Mouse (Mus musculus) heart, adult 9 months (tissue): ENCODE results near the gene 1700029P11Rik.
A peak's percentile ranks its signal among the peaks of the same experiment; 100 is the strongest.
"Not testable (repeated sequence)": the region's sequence is repeated elsewhere in the genome, so short reads cannot be mapped to it uniquely, and the experiment has no call there.

Source experiments
- DNase-seq, 2 experiments: peaks; one replicate each; pipeline ENCODE4 v3.0.0; 2022; ENCODE audit warnings: low spot score in 2 of 2

Gene 1700029P11Rik

DNA sequence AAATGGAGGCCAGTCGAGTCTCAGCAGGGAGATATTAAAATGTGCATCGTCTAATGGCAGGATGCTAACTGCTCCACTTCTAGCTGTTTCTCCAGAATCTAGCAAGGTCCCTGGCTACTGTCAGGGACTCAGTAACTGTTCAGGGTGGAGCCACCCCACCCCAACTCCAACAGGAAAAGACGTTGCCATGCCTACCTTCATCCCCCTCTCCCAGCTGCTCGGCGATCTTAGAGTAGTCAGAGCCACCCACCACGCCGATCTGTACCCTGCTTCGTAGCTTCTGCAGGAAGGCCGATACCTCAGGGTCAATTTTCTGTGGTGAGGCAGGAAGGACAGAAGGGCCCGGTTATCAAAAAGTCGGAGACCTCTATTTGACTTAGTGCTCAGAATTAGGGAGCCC, 22.7 kb upstream of the 1700029P11Rik start:
- DNase-seq: no peak

DNA sequence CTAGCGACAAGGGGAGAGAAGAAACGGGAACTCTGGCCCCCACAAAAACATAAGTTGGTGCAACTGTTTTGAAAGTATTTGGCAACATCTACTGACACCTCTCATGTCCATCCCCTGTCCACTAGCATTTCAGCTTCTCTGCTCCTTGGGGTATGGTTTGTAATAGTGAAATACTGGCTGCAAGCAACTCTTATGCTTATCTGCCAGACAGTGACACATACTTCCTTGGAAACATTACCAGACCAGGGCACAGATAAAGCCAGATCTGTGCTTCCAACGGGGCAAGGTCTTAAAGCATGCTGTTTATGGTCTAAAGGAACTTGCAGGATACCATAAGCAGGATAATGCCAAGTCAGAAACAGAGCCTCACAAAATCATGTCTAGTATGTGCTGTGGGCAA, 21.4 kb upstream of the 1700029P11Rik start:
- no peak for DNase-seq

DNA sequence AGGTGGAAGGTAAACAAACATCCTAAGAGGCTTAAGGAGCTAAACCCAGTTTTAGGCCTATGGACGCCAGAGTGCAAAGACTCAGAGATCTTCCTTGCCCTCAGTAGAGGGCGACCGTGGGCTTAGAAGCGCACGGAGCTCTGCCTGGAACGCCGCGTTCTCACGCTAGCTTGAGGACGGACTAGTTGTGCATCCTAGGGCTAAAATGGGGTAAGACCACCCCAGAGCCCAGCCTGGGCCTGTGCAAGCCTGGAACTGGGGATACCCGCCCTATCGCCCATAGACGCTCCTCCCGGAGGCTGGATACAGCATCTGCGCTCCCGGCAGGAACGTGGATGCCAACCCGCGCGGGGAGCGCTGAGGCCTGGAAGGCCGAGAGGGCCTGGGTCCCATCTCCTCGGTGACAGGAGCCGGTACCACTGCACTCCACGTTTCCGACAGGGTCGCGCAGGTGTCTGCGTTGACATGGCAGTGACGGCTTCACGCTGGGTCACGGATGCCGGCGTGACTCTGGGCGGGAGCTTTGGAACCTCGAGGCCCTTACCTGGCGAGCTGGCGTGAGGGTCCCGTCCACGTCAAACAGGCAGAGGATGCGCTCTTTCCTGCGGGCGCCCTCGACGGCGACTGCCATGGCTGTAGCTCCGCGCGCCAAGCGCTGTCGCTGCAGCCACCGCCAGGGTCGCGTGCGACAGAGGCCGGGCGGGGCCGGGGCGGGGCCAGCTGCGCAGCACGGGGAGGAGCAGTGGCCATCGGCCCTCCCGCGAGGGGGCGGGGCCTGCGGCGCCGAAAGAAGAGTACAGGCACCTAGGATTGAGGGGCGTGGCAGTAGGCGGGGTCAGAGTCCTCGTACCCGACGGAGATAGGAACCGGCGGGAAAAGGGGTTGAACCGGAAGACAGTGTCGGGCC, 19.9 kb upstream of the 1700029P11Rik start, which contains the start of gene Pmm1:
Pmm1 (minus strand) TSS at position 760 of the 907 bp plus-strand sequence.
- peak; percentile 96 to 98 for DNase-seq

- no peak for DNase-seq
Observed at GRCm38 (mm10) chr15:81961078-81961451, 19.3 kb upstream of the 1700029P11Rik start.

DNA sequence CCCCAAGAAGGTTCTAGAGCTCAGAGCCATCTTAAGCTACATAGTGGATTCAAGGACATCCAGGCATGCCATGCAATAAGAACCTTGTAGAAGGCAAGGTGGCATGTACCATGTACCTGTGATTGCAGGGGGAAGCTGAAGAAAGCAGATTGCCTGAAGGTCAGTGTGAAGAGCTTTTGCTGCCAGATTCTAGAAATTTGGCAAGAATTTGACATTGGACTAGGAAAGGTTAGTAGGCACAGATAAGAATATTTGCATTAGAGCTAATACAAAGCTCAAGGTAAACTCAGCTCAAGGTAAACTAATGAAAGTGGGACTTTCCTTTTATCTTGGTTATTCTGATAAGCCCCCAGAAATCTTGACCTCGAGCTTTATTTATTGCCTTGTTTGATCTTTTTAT, 16.1 kb upstream of the 1700029P11Rik start:
- DNase-seq: no peak

DNA sequence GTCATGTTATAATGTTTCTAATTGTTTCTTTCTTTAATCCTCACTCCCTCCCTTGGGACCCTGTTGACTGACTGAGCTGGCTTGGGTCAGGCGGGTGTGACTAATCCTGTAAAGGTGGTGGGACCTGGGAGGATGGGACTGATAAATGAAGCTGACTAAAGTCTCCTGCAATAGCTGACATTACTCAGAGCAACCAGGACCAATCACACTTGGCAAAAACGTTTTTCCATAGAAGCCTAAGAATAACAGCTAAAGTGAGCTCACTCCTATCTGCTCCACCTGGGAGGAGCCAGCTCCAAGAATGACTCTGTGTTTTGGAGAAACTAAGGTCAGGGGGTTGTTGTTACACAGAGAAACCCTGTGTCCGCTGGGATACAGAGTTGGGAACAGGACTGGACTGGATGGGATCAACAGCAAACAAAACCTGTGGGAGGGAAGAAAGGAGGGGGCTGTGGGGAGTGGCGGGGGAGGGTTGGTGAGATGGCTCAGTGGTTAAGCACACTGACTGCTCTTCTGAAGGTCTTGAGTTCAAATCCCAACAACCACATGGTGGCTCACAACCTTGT, 15.3 kb upstream of the 1700029P11Rik start:
- DNase-seq: no peak

DNA sequence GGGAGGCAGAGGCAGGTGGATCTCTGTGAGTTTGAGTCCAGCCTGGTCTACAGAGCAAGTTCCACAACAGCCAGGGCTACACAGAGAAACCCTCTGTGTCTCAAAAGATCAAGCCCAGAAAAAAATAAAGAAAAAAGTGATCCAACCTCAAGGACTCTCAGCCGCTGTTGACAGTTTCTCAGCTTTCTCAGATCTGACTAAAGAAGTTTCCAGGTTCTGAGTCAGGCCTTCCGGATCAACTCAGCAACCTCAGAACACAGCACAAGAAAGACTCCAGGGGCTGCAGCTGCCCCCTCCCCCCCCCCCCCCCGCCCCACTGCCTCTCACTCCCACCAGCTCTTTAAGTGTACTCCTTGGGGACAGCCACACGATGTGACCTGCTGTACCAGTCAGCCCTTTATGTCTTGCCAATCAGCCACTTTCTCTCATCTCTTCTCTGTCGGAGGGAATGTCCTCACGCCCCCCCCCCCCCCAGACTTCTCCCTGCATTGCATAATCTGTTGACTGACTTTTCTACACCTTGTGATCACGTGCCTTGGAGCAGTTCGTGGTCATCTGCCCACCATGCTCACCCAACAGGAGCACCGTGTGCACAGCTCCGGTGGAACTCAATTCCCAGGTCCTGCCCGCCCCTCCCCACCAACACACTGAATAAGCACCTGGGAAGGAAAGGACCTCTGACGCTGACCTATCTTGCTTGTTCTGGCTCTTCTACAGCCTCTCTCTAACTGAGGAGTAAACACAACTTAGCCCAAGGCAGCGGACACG, 14.1 kb upstream of the 1700029P11Rik start:
- DNase-seq: no peak

DNA sequence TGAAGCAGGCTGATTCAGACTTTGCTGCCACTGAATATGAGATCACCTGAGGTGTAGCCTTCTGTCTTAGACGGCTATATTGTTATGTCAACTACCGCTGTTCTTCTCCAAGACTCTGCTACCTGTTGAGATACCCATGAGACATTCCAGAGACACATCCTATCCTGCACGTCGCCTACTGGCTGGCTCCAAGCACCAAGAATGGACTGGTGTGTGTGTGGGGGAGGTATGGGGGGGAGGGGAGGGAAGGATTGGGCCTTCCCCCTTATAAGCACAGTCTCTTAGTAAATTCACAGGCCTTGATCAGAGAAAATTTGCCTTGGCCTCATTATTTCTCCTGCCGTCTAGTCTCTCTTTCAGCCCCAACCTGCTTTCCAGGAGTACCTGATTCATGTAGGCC, 12.5 kb upstream of the 1700029P11Rik start:
- no peak for DNase-seq

DNA sequence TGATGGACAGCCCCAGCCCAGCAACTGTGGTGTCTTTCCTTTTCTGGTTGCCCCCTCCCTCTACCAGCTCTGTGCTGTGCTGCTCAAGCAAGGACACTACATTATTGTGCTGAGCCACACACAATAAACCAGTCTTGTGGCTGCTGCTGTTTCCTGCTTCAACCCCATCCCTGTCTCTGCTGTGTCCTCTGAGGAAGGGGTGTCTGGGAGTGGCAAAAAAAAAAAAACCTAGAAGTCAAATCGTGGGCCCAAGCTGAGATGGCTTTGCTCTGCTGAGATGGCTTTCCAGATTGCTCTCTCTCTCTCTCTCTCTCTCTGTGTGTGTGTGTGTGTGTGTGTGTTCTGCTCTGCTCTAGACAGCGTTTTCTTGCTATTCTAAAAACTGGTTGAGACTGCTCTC, 11.9 kb upstream of the 1700029P11Rik start:
- no peak for DNase-seq

DNA sequence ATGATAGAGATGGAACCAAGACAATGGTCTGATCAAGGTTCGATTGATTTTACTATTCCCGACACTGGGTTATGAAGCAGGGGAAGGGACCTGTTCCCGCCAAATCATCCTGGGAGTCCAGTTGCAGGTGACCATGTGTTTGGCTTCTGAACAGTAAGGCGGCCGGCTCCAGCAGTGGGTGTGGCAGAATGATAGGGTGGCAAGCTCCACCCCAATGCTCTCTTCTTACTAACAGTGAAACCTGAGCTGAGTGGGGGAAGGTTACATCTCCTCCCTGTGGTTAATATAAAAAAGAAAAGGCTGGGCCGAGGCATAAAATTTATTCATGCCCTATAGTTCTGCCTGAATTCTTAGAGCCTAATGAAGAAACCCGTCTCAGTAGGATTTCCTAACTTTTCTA, 11.2 kb upstream of the 1700029P11Rik start:
- DNase-seq: peak in 1 of 2 experiments; percentile 19

GRCm38 (mm10) chr15:81969635-81970034, 10.7 kb upstream of the 1700029P11Rik start:
- DNase-seq: not testable (repeated sequence)

DNA sequence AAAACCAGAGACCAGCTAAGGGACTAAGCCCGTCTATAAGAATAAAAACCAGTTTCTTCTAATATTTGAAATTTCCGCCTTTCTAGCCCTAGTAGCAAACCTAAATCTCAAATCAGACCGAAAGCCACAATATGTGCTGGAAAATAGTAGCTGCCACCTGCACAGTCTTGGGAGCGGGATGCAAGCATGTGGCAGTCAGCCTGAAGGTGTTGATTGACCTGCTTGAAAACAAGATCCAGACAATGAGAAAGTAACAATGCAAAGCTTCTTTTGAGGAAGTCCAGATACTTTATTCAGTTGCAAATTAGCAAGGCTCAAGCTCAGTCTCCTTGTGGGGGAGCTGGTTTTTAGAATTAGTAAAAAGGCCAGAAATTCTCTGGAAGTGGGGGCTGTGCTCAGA, 9.8 kb upstream of the 1700029P11Rik start:
- not testable (repeated sequence) for DNase-seq

DNA sequence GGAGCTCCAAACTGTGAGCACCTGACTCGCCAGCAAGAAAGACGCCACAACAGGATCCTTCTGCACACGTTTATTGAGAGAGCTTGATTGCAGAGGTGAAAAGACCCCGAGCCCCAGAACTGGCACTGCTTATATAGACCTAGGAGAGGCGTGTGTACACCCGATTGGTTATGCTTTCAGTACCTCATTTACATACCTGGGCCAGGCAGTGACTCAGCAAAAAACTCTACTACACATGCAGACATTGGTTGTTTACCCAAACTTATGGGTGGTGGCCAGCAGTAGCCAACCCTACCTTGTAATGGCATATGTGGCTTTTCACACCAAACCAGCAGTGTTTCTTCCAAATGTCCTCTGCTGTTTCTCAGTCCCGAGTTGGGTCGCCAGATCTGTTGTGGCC, 5.2 kb upstream of the 1700029P11Rik start:
- DNase-seq: not testable (repeated sequence)

GRCm38 (mm10) chr15:81982173-81982572, 1.8 kb downstream of the 1700029P11Rik start:
- no peak for DNase-seq

DNA sequence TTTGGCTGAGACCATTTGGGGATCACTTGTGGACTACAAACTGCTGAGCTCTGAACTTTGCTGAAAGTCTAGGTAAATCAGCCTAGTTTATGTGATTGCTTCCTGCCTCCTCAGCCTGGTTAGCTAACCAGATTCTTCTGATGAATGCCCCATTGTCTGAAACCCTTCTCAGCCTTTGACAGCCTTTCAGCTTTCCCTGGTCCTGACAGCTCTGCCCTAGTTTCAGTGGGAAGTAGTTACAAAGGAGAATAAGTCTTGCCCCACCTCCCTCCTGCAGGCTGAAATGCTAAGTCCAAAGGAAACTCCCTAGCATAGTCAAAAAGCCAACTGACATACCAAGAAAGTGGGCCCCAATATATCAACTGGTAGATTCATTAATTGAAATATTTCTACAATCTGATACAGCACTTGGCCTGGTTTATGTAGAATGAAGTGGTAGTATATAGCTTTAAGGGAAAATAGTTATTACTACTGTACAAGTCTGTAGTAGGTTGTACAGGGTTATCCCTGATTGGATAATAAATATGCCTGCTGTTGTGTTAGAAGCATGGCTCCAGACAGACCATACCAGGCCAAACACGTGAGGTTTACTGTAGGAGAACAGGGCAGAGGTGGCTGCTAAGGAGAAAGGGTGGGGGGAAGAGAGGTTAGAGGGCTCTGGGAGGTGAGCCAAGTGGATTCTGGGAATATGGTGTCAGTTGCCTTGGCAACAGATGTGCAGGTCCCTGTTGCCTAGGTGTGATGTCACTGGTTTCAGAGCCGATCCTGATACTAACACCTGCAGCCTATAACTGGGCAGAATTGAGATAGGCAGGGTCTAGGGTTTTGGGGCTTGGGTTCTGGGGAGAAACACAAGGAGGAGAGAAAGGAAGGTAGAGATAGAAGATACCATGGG, 5.2 kb downstream of the 1700029P11Rik start:
- no peak for DNase-seq

GRCm38 (mm10) chr15:81987646-81988045, 7.3 kb downstream of the 1700029P11Rik start, which contains the start of gene Xrcc6:
Gene Xrcc6, plus strand, starts transcription at chr15:81987835.
- DNase-seq: no peak

DNA sequence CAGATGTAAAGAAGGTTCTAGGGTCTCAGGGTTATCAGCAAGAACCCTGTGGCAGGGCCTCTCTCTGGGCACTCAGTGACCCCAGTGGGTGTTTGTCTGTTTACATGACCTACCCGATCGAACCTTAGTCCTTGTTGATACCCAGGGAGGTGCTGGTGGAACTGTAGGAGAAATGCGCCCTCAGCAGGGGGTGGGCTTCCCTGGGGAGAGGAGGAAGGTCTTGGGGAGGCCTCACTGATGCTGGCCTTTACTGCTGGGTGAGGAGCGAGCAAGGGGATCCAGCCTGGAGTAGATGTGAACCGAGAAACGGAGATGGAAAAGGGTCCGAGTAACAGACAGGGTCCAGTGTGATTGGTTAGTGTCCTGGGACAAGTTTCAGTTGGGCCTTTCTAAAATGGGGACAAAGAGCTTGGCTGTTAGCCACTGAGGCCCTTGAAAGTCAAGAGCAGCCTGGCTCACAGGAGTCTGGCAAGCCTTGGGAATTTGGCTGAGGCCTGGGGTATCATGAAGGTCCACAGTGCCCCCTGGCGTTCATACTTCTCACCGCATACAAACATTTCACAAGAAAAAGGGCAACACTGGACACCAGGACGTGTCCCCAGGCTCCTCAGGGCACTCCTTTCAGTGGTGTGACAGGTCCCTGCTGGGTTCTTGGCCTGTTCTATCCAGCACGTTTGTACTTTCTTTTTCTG, 9.2 kb downstream of the 1700029P11Rik start:
- DNase-seq: peak; percentile 85 to 92

- DNase-seq: peak; percentile 20 to 28
Observed at GRCm38 (mm10) chr15:81990549-81990948, 10.2 kb downstream of the 1700029P11Rik start.

GRCm38 (mm10) chr15:81993992-81994391, 13.7 kb downstream of the 1700029P11Rik start:
- no peak for DNase-seq

DNA sequence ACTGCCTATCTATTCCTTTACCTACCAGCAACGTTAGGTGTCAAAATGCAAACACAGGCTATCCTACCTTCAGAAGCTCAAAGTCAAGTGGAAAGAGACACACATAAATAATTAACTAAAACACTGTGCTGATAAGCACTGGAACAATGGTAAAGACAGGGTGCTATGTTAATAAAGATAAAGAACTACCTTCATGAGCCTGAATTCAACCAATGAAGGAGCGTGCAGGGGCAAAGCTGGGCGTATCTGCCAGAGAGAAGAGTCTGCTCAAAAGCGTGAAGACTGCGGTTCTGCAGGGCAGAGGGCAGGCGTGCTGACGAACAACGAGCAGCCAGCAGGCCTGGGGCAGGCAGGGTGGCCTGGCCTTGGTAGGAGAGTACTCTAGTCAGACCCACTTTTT, 23.9 kb downstream of the 1700029P11Rik start:
- DNase-seq: no peak

DNA sequence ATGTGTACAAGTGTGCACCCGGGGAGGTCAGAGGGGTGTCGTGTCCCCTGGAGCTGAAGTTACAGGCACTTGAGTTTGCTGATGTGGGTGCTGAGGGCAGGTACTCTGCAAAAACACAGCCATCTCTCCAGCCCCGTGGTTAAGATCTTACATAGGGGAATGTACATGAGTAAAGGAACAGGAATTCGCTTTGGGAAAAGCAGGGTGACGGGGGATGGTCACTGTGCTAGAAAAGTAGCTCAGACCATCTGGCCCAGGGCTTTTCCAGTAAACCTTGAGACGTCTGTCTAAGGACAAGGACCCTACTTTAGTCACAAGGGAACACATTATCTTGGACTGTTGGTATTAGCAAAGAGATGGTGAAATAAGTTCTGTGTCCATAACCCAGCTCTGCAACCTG, 31.6 kb downstream of the 1700029P11Rik start:
- no peak for DNase-seq
